Mouse (Mus musculus) forebrain, embryonic 15.5 days (tissue): ENCODE data around the gene Rai14. TPM values are rescaled to one million over a fixed set of nuclear protein-coding genes. Genes with fewer than 3 reads are reported as not detected.
A peak's percentile ranks its signal among the peaks of the same experiment; 100 is the strongest.

Source experiments
- ATAC-seq: fragments of 200-750 bp; cut with Nextera tagmentation; replicated peaks from 2 replicates; pipeline ENCODE4 v1.8.0; 2017; ENCODE audit warnings: mild to moderate bottlenecking, moderate TSS enrichment, moderate library complexity
- H3K27ac ChIP-seq: fragments of 300-500 bp; sonication (generic); replicated peaks from 2 replicates; pipeline ENCODE4 v1.5.1; 2015; ENCODE audit warnings: mild to moderate bottlenecking, inconsistent platforms
- H3K27me3 ChIP-seq: fragments of 300-500 bp; sonication (generic); 2 replicates; pipeline ENCODE4 v1.6.1; 2015; ENCODE audit warnings: inconsistent platforms
- H3K36me3 ChIP-seq: fragments of 300-500 bp; sonication (generic); 2 replicates; pipeline ENCODE4 v1.6.1; 2015; ENCODE audit warnings: mild to moderate bottlenecking, inconsistent platforms
- H3K4me1 ChIP-seq: fragments of 300-500 bp; sonication (generic); 2 replicates; pipeline ENCODE4 v1.6.1; 2015; ENCODE audit warnings: inconsistent platforms
- H3K4me2 ChIP-seq: fragments of 300-500 bp; sonication (generic); replicated peaks from 2 replicates; pipeline ENCODE4 v1.6.1; 2015; ENCODE audit warnings: mild to moderate bottlenecking, inconsistent platforms
- H3K4me3 ChIP-seq: fragments of 300-500 bp; sonication (generic); 2 replicates; pipeline ENCODE4 v1.5.1; 2015; ENCODE audit warnings: mild to moderate bottlenecking, inconsistent platforms
- H3K9ac ChIP-seq: fragments of 300-500 bp; sonication (generic); replicated peaks from 2 replicates; pipeline ENCODE4 v1.6.1; 2015; ENCODE audit warnings: mild to moderate bottlenecking, inconsistent platforms
- H3K9me3 ChIP-seq: fragments of 300-500 bp; sonication (generic); 2 replicates; pipeline ENCODE4 v1.6.1; 2016; ENCODE audit warnings: inconsistent platforms
- WGBS: fragments of 180-500 bp; shearing (Covaris S2); methylation state at CpG from one replicate; pipeline ENCODE4 v1.1.7; 2015; ENCODE audit warnings: mixed read lengths; 5-methylcytosine and 5-hydroxymethylcytosine counted together
- polyA plus RNA-seq: library from polyadenylated mRNA; unstranded; fragments of >200 nt; fragmentation: Nextera tagmentation; extraction: Ambion mirVana; gene quantifications from 2 replicates; pipeline ENCODE4 v1.2.1, GENCODE M21; 2015

Gene Rai14
- polyA plus RNA-seq, result 37.4 and 38.2 TPM in 2 replicates

- Histone ChIP-seq H3K4me2 (peak within 1 kb of the TSS; percentile 99), H3K9ac (peak within 1 kb of the TSS; percentile 93), H3K36me3 (no peaks in the 10 kb centered on the region), H3K4me1 (peaks cover 36% of the 10 kb centered on the region), H3K9me3 (no peaks in the 10 kb centered on the region), H3K4me3 (peak within 1 kb of the TSS; percentile 95), H3K27me3 (no peaks in the 10 kb centered on the region), H3K27ac (peak within 1 kb of the TSS; percentile 80)
- WGBS, result under 1% methylated on average over 58 of the region's 68 CpGs
- peak; percentile 69 for ATAC-seq
Measured at GRCm38 (mm10) chr15:10714409-10715138, at the start of gene Rai14. Gene Rai14, minus strand, starts transcription at chr15:10714624.

DNA sequence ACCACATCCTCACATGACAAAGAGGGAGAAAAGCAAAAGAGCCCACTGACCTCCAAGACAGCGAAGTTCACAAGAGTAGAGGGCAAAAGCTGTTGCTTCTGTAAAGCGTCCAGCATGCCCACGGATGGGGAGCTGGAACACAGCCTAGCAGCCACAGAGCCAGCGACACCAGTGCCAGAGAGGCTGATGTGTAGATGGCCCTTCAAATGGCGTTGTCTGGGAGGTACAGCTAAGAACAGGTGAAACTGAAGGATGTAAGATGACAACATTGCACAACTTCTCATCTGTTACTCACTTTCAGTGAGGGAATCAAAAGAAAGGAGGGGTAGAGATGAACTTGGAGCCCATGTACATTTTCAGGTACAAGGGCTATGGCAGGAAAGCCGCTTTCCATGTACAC lies 47.0 kb upstream of the Rai14 start:
- no peak overlapping the region for H3K4me3 ChIP-seq
- no peaks in the 10 kb centered on the region for H3K27me3 ChIP-seq
- H3K27ac ChIP-seq, result no peak overlapping the region
- H3K9ac ChIP-seq, result no peak overlapping the region
- no peaks in the 10 kb centered on the region for H3K4me1 ChIP-seq
- H3K4me2 ChIP-seq, result no peak overlapping the region
- WGBS, result 92% methylated on average over 6 of the region's 6 CpGs
- no peak for ATAC-seq
- H3K36me3 ChIP-seq, result no peaks in the 10 kb centered on the region
- no peaks in the 10 kb centered on the region for H3K9me3 ChIP-seq

GRCm38 (mm10) chr15:10760006-10760405 lies 45.6 kb upstream of the Rai14 start:
- Histone ChIP-seq H3K4me2 (no peak overlapping the region), H3K36me3 (no peaks in the 10 kb centered on the region), H3K27me3 (no peaks in the 10 kb centered on the region), H3K9me3 (no peaks in the 10 kb centered on the region), H3K9ac (no peak overlapping the region), H3K27ac (no peak overlapping the region), H3K4me1 (no peaks in the 10 kb centered on the region), H3K4me3 (no peak overlapping the region)
- ATAC-seq, result no peak
- WGBS, result 91% methylated on average over 12 of the region's 12 CpGs

DNA sequence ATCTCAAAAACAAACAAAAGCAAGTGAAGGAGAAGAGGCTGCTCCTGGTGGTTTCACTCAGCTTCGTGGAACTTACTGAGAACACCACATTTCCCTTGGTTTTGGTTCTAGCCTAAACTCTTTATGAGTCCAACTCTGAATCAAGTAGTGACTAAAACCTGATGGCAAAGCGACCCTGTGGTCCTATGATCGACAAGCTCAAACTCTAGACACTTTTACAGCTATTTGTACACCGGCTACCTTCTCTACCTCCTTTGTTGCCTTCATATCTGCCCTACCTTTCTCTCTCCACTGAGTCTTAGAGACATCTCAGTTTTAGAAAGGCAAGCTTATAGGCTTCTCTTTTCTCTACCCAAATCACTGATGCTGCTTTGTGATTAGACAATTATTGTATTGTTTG lies 45.0 kb upstream of the Rai14 start:
- Histone ChIP-seq H3K9ac (no peak overlapping the region), H3K27me3 (no peaks in the 10 kb centered on the region), H3K4me2 (no peak overlapping the region), H3K9me3 (no peaks in the 10 kb centered on the region), H3K36me3 (no peaks in the 10 kb centered on the region), H3K4me3 (no peak overlapping the region), H3K27ac (no peak overlapping the region), H3K4me1 (no peaks in the 10 kb centered on the region)
- 85% methylated on average over 4 of the region's 4 CpGs for WGBS
- no peak for ATAC-seq

DNA sequence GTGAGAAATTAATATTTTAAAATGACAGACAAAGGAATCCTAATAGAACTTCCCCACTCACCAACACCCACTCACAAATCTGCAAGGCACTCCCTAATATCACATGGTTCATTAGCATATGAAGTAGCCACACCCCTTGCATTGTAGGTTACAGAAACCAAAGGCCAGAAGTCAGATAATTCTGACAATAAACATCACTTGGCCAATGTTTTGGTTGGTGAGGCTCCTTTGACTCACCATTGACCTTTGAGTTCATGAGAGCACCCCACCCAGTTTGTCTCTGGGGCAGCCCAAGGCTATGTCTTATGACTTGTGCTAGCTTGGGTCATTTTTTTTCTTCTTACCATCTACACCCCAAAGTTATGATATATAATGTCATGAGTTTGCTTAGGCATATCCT lies 44.4 kb upstream of the Rai14 start:
- no peak overlapping the region for H3K4me2 ChIP-seq
- no peaks in the 10 kb centered on the region for H3K4me1 ChIP-seq
- H3K36me3 ChIP-seq, result no peaks in the 10 kb centered on the region

GRCm38 (mm10) chr15:10751141-10751540 lies 36.7 kb upstream of the Rai14 start:
- ATAC-seq, result no peak
- Histone ChIP-seq H3K9me3 (no peaks in the 10 kb centered on the region), H3K9ac (no peak overlapping the region), H3K27ac (no peak overlapping the region), H3K27me3 (no peaks in the 10 kb centered on the region), H3K4me2 (no peak overlapping the region), H3K4me1 (peaks cover 15% of the 10 kb centered on the region), H3K4me3 (no peak overlapping the region), H3K36me3 (no peaks in the 10 kb centered on the region)
- WGBS, result 85% methylated on average over 2 of the region's 2 CpGs

More for the DNA sequence above, 44.4 kb upstream of the Rai14 start:
- Histone ChIP-seq H3K27ac (no peak overlapping the region), H3K9ac (no peak overlapping the region), H3K4me3 (no peak overlapping the region), H3K27me3 (no peaks in the 10 kb centered on the region), H3K9me3 (no peaks in the 10 kb centered on the region)
- no peak for ATAC-seq

DNA sequence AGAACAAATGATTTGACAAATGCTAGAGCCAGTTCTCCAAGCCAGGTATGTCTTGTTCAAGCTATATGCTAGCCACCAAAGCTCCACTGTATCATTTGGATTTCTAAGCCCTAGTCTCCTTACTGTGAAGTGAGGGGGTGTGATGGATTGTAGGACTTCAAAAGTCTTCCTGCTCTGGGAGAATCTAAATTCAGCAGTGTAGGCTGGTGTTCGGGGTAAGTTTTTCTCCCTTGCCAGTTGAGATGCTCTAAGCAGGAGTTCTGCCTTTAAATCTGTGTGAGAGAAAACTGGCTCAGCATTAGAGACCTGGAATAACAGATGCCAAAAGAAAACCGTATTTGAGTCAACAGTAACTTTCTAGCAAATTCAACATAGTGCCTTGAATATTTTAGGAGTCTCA lies 35.9 kb upstream of the Rai14 start:
- WGBS, result 82% methylated on average over 2 of the region's 2 CpGs
- H3K36me3 ChIP-seq, result no peaks in the 10 kb centered on the region
- H3K27ac ChIP-seq, result no peak overlapping the region
- no peak overlapping the region for H3K4me2 ChIP-seq
- H3K4me1 ChIP-seq, result peaks cover 16% of the 10 kb centered on the region
- H3K27me3 ChIP-seq, result no peaks in the 10 kb centered on the region
- H3K9me3 ChIP-seq, result no peaks in the 10 kb centered on the region
- no peak overlapping the region for H3K4me3 ChIP-seq
- H3K9ac ChIP-seq, result no peak overlapping the region
- ATAC-seq, result no peak

GRCm38 (mm10) chr15:10749678-10750077 lies 35.3 kb upstream of the Rai14 start:
- ATAC-seq, result no peak
- WGBS, result 73% methylated on average over 4 of the region's 4 CpGs
- H3K27me3 ChIP-seq, result no peaks in the 10 kb centered on the region
- H3K9ac ChIP-seq, result no peak overlapping the region
- no peaks in the 10 kb centered on the region for H3K36me3 ChIP-seq
- H3K4me3 ChIP-seq, result no peak overlapping the region
- peaks cover 16% of the 10 kb centered on the region for H3K4me1 ChIP-seq
- H3K27ac ChIP-seq, result no peak overlapping the region
- no peak overlapping the region for H3K4me2 ChIP-seq
- H3K9me3 ChIP-seq, result no peaks in the 10 kb centered on the region

GRCm38 (mm10) chr15:10747638-10748037 lies 33.2 kb upstream of the Rai14 start:
- peak; percentile 72 for ATAC-seq
- Histone ChIP-seq H3K9ac (no peak overlapping the region), H3K4me2 (no peak overlapping the region), H3K27me3 (no peaks in the 10 kb centered on the region), H3K4me3 (no peak overlapping the region), H3K27ac (peak overlapping the region; percentile 20), H3K4me1 (peaks cover 16% of the 10 kb centered on the region), H3K9me3 (no peaks in the 10 kb centered on the region), H3K36me3 (no peaks in the 10 kb centered on the region)
- 44% methylated on average over 8 of the region's 8 CpGs for WGBS

- peak overlapping the region; percentile 20 for H3K27ac ChIP-seq
Measured at GRCm38 (mm10) chr15:10747226-10747625, 32.8 kb upstream of the Rai14 start.

DNA sequence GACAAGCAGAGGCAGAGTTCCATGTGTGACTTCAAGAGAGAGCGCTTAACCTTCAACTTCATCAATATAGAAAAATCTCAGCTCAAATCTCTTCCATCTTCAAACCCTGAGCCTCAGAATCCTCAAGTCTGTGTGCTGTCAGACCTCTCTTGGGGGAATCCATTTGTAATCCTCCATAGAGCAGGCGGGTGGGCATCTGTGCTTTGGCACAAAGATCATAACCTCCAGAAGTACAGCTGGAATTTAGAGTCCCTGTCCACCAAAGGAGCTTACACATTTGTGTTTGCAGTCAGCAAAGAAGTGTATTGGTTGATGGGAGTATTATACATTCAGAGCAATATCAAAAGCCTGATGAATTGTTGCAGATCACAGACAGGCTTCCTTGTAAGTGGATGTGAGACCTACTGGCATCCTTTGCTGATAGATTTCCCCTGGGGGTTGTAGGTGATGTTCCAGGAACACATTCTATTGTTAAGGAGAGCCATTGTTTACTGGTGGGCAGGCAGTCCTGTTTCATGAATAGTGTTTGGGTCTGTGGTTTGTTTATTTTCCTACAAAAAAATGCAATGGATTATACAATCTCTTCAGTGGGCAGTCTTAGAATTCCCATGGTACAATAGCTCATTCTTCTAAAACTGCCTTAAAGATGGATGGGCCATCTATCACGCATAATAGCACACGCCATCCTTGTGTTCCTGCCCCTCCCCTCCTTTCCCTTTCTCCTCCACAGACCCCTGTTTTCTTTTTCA lies 32.1 kb upstream of the Rai14 start:
- Histone ChIP-seq H3K4me1 (peaks cover 16% of the 10 kb centered on the region), H3K9ac (no peak overlapping the region), H3K4me3 (no peak overlapping the region), H3K27ac (no peak overlapping the region), H3K4me2 (no peak overlapping the region), H3K27me3 (no peaks in the 10 kb centered on the region), H3K9me3 (no peaks in the 10 kb centered on the region), H3K36me3 (no peaks in the 10 kb centered on the region)
- peak; percentile 31 for ATAC-seq
- 39% methylated on average over 4 of the region's 4 CpGs for WGBS

More at GRCm38 (mm10) chr15:10747226-10747625, 32.8 kb upstream of the Rai14 start:
- Histone ChIP-seq H3K27me3 (no peaks in the 10 kb centered on the region), H3K9me3 (no peaks in the 10 kb centered on the region), H3K4me1 (peaks cover 16% of the 10 kb centered on the region), H3K36me3 (no peaks in the 10 kb centered on the region), H3K4me2 (no peak overlapping the region), H3K9ac (no peak overlapping the region), H3K4me3 (no peak overlapping the region)
- WGBS, result 2% methylated on average over 4 of the region's 4 CpGs
- ATAC-seq, result peak; percentile 58

- Histone ChIP-seq H3K4me3 (no peak overlapping the region), H3K27me3 (no peaks in the 10 kb centered on the region), H3K4me2 (no peak overlapping the region), H3K4me1 (peaks cover 12% of the 10 kb centered on the region), H3K9me3 (no peaks in the 10 kb centered on the region), H3K9ac (no peak overlapping the region), H3K27ac (no peak overlapping the region), H3K36me3 (no peaks in the 10 kb centered on the region)
- 72% methylated on average over 6 of the region's 6 CpGs for WGBS
- ATAC-seq, result no peak
Measured at GRCm38 (mm10) chr15:10742441-10742840, 28.0 kb upstream of the Rai14 start.
